In genomic region chr8:126612739-126613138, GRCm38 (mm10) we compare ENCODE assay signal across 22 mouse cellular contexts.
"Had no signal": no experiment of that assay in that cellular context is flagged by ENCODE, and none has a peak within 500 bp of the region (broad histone marks: within the 10 kb centered on the region; RNA-seq: fewer than 3 reads in every experiment).

No protein-coding gene starts in this region.

- H3K4me3 ChIP-seq: left cerebral cortex, adult 2 months; limb, embryonic 12.5 days; limb, embryonic 15.5 days; midbrain, embryonic 10.5 days; midbrain, embryonic 13.5 days; myocyte; neural tube, embryonic 13.5 days had no signal

- H3K27ac ChIP-seq: left cerebral cortex, adult 2 months; limb, embryonic 12.5 days; liver, embryonic 14.5 days; macrophage; midbrain, embryonic 10.5 days; midbrain, embryonic 13.5 days; neural tube, embryonic 13.5 days had no signal

- H3K9me3 ChIP-seq: limb, embryonic 15.5 days; midbrain, embryonic 10.5 days; midbrain, embryonic 13.5 days; neural tube, embryonic 13.5 days had no signal

- H3K9ac ChIP-seq: limb, embryonic 12.5 days; limb, embryonic 15.5 days; liver, embryonic 14.5 days; liver, postnatal 0 days; lung, embryonic 14.5 days; midbrain, embryonic 13.5 days; neural tube, embryonic 13.5 days had no signal

- H3K27me3 ChIP-seq: limb, embryonic 12.5 days; limb, embryonic 15.5 days; midbrain, embryonic 13.5 days; neural tube, embryonic 13.5 days had no signal

- DNase-seq: kidney, adult 2 months; kidney, postnatal 10 days; kidney, postnatal 36 days; layer of hippocampus, postnatal 36 days; liver, postnatal 0 days; lung, embryonic 14.5 days; retina, postnatal 1 day; right cerebral cortex, postnatal 4 days; spleen, adult 18-20 months had no signal

- H3K4me2 ChIP-seq: limb, embryonic 12.5 days; limb, embryonic 15.5 days; liver, embryonic 11.5 days; lung, embryonic 14.5 days; midbrain, embryonic 13.5 days; neural tube, embryonic 13.5 days had no signal

- H3K36me3 ChIP-seq: limb, embryonic 12.5 days; limb, embryonic 15.5 days; midbrain, embryonic 10.5 days; midbrain, embryonic 13.5 days; neural tube, embryonic 13.5 days had no signal

- ATAC-seq: intestine, postnatal 0 days; liver, postnatal 0 days; lung, postnatal 0 days; midbrain, embryonic 13.5 days; midbrain, embryonic 16.5 days had no signal
